Mouse (Mus musculus): ENCODE results near the gene Klf5. TPM values are rescaled to one million over a fixed set of nuclear protein-coding genes. Genes with fewer than 3 reads are reported as not detected.

Klf5 gene
- polyA plus RNA-seq, 1 experiment = 52.0 TPM

GRCm38 (mm10) chr14:99339021-99339420 is 40.5 kb downstream of the Klf5 start:
- Histone ChIP-seq H3K79me2 (ENCODE audit: control insufficient read depth, insufficient read depth) (no peaks in the 10 kb centered on the region), H3K27me3 (ENCODE audit: control insufficient read depth, insufficient read depth, insufficient read length) (no peaks in the 10 kb centered on the region), H3K4me3 (no peak overlapping the region), H3ac (ENCODE audit: control insufficient read depth, insufficient read length) (no peak overlapping the region), H3K36me3 (ENCODE audit: control insufficient read depth, insufficient read depth) (no peaks in the 10 kb centered on the region), H3K4me2 (ENCODE audit: low read depth) (no peak overlapping the region)
- TF ChIP-seq CEBPB (IDR thresholded peaks at IDR 0.05; ENCODE audit: insufficient read depth, poor library complexity, severe bottlenecking) = no peak
- TF ChIP-seq REST (IDR thresholded peaks at IDR 0.05; ENCODE audit: insufficient read depth, insufficient read length) = no peak
- no peak for TF ChIP-seq MAX (IDR thresholded peaks at IDR 0.05; ENCODE audit: low read depth)
- TF ChIP-seq POLR2AphosphoS2 (IDR thresholded peaks at IDR 0.05; ENCODE audit: insufficient read length, low read depth) = no peak
- TF ChIP-seq TCF12 (IDR thresholded peaks at IDR 0.05; ENCODE audit: insufficient read depth, poor library complexity, severe bottlenecking) = no peak
- TF ChIP-seq E2F4 (IDR thresholded peaks at IDR 0.05; ENCODE audit: insufficient read depth) = no peak
- TF ChIP-seq TCF3 (IDR thresholded peaks at IDR 0.05; ENCODE audit: insufficient read length, low read depth) = no peak
- no peak for TF ChIP-seq MYOG (IDR thresholded peaks at IDR 0.05; ENCODE audit: control insufficient read depth in 1 of 3, insufficient read depth in 1 of 3, insufficient read length in 2 of 3, low read depth in 2 of 3)
- TF ChIP-seq USF1 (IDR thresholded peaks at IDR 0.05; ENCODE audit: low read depth) = no peak

- Histone ChIP-seq H3K4me3 (no peak overlapping the region), H3ac (ENCODE audit: control insufficient read depth, insufficient read length) (no peak overlapping the region), H3K4me2 (ENCODE audit: low read depth) (no peak overlapping the region), H3K27me3 (ENCODE audit: control insufficient read depth, insufficient read depth, insufficient read length) (no peaks in the 10 kb centered on the region), H3K79me2 (ENCODE audit: control insufficient read depth, insufficient read depth) (no peaks in the 10 kb centered on the region), H3K36me3 (ENCODE audit: control insufficient read depth, insufficient read depth) (no peaks in the 10 kb centered on the region)
- TF ChIP-seq SRF (IDR thresholded peaks at IDR 0.05; ENCODE audit: control insufficient read depth, insufficient read length, low read depth) (no peak), POLR2A (IDR thresholded peaks at IDR 0.05; ENCODE audit: insufficient read length, low read depth) (no peak), POLR2AphosphoS2 (IDR thresholded peaks at IDR 0.05; ENCODE audit: insufficient read length, low read depth) (no peak), MAX (IDR thresholded peaks at IDR 0.05; ENCODE audit: low read depth) (no peak), E2F4 (IDR thresholded peaks at IDR 0.05; ENCODE audit: insufficient read depth) (no peak), MYOD1 (IDR thresholded peaks at IDR 0.05; ENCODE audit: control insufficient read depth in 1 of 3, insufficient read length in 2 of 3, low read depth in 2 of 3) (no peak), REST (IDR thresholded peaks at IDR 0.05; ENCODE audit: insufficient read depth, insufficient read length) (no peak), MYOG (IDR thresholded peaks at IDR 0.05; ENCODE audit: control insufficient read depth in 1 of 3, insufficient read depth in 1 of 3, insufficient read length in 2 of 3, low read depth in 2 of 3) (no peak), CEBPB (IDR thresholded peaks at IDR 0.05; ENCODE audit: insufficient read depth, poor library complexity, severe bottlenecking) (no peak), TCF12 (IDR thresholded peaks at IDR 0.05; ENCODE audit: insufficient read depth, poor library complexity, severe bottlenecking) (no peak), TCF3 (IDR thresholded peaks at IDR 0.05; ENCODE audit: insufficient read length, low read depth) (no peak), USF1 (IDR thresholded peaks at IDR 0.05; ENCODE audit: low read depth) (no peak)
Measured at GRCm38 (mm10) chr14:99339681-99340522, 41.4 kb downstream of the Klf5 start.

GRCm38 (mm10) chr14:99340703-99341102 is 42.2 kb downstream of the Klf5 start:
- no peak overlapping the region for H3K4me2 ChIP-seq (ENCODE audit: low read depth)
- H3K36me3 ChIP-seq (ENCODE audit: control insufficient read depth, insufficient read depth) = no peaks in the 10 kb centered on the region
- no peaks in the 10 kb centered on the region for H3K79me2 ChIP-seq (ENCODE audit: control insufficient read depth, insufficient read depth)
- H3K4me3 ChIP-seq = no peak overlapping the region
- no peak overlapping the region for H3ac ChIP-seq (ENCODE audit: control insufficient read depth, insufficient read length)
- TF ChIP-seq USF1 (IDR thresholded peaks at IDR 0.05; ENCODE audit: low read depth) (no peak), TCF12 (IDR thresholded peaks at IDR 0.05; ENCODE audit: insufficient read depth, poor library complexity, severe bottlenecking) (no peak), MYOG (IDR thresholded peaks at IDR 0.05; ENCODE audit: control insufficient read depth in 1 of 3, insufficient read depth in 1 of 3, insufficient read length in 2 of 3, low read depth in 2 of 3) (no peak), REST (IDR thresholded peaks at IDR 0.05; ENCODE audit: insufficient read depth, insufficient read length) (no peak), SRF (IDR thresholded peaks at IDR 0.05; ENCODE audit: control insufficient read depth, insufficient read length, low read depth) (no peak), MYOD1 (IDR thresholded peaks at IDR 0.05; ENCODE audit: control insufficient read depth in 1 of 3, insufficient read length in 2 of 3, low read depth in 2 of 3) (no peak), E2F4 (IDR thresholded peaks at IDR 0.05; ENCODE audit: insufficient read depth) (no peak), TCF3 (IDR thresholded peaks at IDR 0.05; ENCODE audit: insufficient read length, low read depth) (no peak), MAX (IDR thresholded peaks at IDR 0.05; ENCODE audit: low read depth) (no peak), POLR2A (IDR thresholded peaks at IDR 0.05; ENCODE audit: insufficient read length, low read depth) (no peak), POLR2AphosphoS2 (IDR thresholded peaks at IDR 0.05; ENCODE audit: insufficient read length, low read depth) (no peak)
- no peaks in the 10 kb centered on the region for H3K27me3 ChIP-seq (ENCODE audit: control insufficient read depth, insufficient read depth, insufficient read length)

GRCm38 (mm10) chr14:99348175-99348764 is 49.8 kb downstream of the Klf5 start:
- H3ac ChIP-seq (ENCODE audit: control insufficient read depth, insufficient read length) = no peak overlapping the region
- H3K27me3 ChIP-seq (ENCODE audit: control insufficient read depth, insufficient read depth, insufficient read length) = no peaks in the 10 kb centered on the region
- no peaks in the 10 kb centered on the region for H3K36me3 ChIP-seq (ENCODE audit: control insufficient read depth, insufficient read depth)
- no peaks in the 10 kb centered on the region for H3K79me2 ChIP-seq (ENCODE audit: control insufficient read depth, insufficient read depth)
- no peak overlapping the region for H3K4me2 ChIP-seq (ENCODE audit: low read depth)
- H3K4me3 ChIP-seq = no peak overlapping the region
- TF ChIP-seq MAX (IDR thresholded peaks at IDR 0.05; ENCODE audit: low read depth) (no peak), POLR2AphosphoS2 (IDR thresholded peaks at IDR 0.05; ENCODE audit: insufficient read length, low read depth) (no peak), USF1 (IDR thresholded peaks at IDR 0.05; ENCODE audit: low read depth) (no peak), CEBPB (IDR thresholded peaks at IDR 0.05; ENCODE audit: insufficient read depth, poor library complexity, severe bottlenecking) (no peak), TCF3 (IDR thresholded peaks at IDR 0.05; ENCODE audit: insufficient read length, low read depth) (no peak), SRF (IDR thresholded peaks at IDR 0.05; ENCODE audit: control insufficient read depth, insufficient read length, low read depth) (no peak), REST (IDR thresholded peaks at IDR 0.05; ENCODE audit: insufficient read depth, insufficient read length) (no peak), MYOD1 (IDR thresholded peaks at IDR 0.05; ENCODE audit: control insufficient read depth in 1 of 3, insufficient read length in 2 of 3, low read depth in 2 of 3) (no peak), E2F4 (IDR thresholded peaks at IDR 0.05; ENCODE audit: insufficient read depth) (no peak), MYOG (IDR thresholded peaks at IDR 0.05; ENCODE audit: control insufficient read depth in 1 of 3, insufficient read depth in 1 of 3, insufficient read length in 2 of 3, low read depth in 2 of 3) (no peak), TCF12 (IDR thresholded peaks at IDR 0.05; ENCODE audit: insufficient read depth, poor library complexity, severe bottlenecking) (no peak), POLR2A (IDR thresholded peaks at IDR 0.05; ENCODE audit: insufficient read length, low read depth) (no peak)
